Mouse (Mus musculus) MEL (cell line): ENCODE measurements around the gene 4930578G10Rik.

Experiments
- CTCF ChIP-seq, 3 experiments: IDR thresholded peaks in 2 of 3; conservative IDR thresholded peaks in 1 of 3; 2 replicates each; pipeline ENCODE4 v1.5.1; 2011 to 2012; ENCODE audit warnings: low read length in 3 of 3, low read depth in 2 of 3, mild to moderate bottlenecking in 2 of 3, improper control_type of control experiment in 1 of 3, inconsistent platforms in 1 of 3, mixed read lengths in 1 of 3, moderate library complexity in 1 of 3; ENCODE audit not compliant: control insufficient read depth in 1 of 3, insufficient read depth in 1 of 3, poor library complexity in 1 of 3, severe bottlenecking in 1 of 3
- ETS1 ChIP-seq: IDR thresholded peaks from 2 replicates; pipeline ENCODE4 v1.6.1; 2012; ENCODE audit warnings: low read depth, mild to moderate bottlenecking, inconsistent platforms, low read length, improper control_type of control experiment, moderate library complexity
- HCFC1 ChIP-seq: IDR thresholded peaks from 2 replicates; pipeline ENCODE4 v1.6.1; 2012; ENCODE audit warnings: low read depth, mild to moderate bottlenecking, inconsistent platforms, low read length, improper control_type of control experiment, moderate library complexity
- MAFK ChIP-seq: IDR thresholded peaks from 2 replicates; pipeline ENCODE4 v1.6.1; 2011; ENCODE audit warnings: low read depth, mild to moderate bottlenecking, low read length, improper control_type of control experiment, borderline replicate concordance
- MAX ChIP-seq: IDR thresholded peaks from 2 replicates; pipeline ENCODE4 v1.6.1; 2011; ENCODE audit warnings: low read length, improper control_type of control experiment
- SMC3 ChIP-seq: IDR thresholded peaks from 2 replicates; pipeline ENCODE4 v1.6.1; 2011; ENCODE audit warnings: low read depth, low read length, improper control_type of control experiment
- TAL1 ChIP-seq: IDR thresholded peaks from 2 replicates; pipeline ENCODE4 v1.6.1; 2012; ENCODE audit warnings: mild to moderate bottlenecking, inconsistent platforms, low read length, moderate library complexity, mixed read lengths
- ZKSCAN1 ChIP-seq: IDR thresholded peaks from 2 replicates; pipeline ENCODE4 v1.6.1; 2012; ENCODE audit warnings: low read depth, mild to moderate bottlenecking, inconsistent platforms, low read length, improper control_type of control experiment, moderate library complexity

- TF ChIP-seq CTCF (IDR thresholded peaks at IDR 0.05 in 2 of 3, conservative IDR thresholded peaks at IDR 0.05 in 1 of 3; ENCODE audit: control insufficient read depth in 1 of 3, insufficient read depth in 1 of 3, low read depth in 2 of 3, low read length in 3 of 3, poor library complexity in 1 of 3, severe bottlenecking in 1 of 3) (no peak), SMC3 (no peak), HCFC1 (no peak), MAX (no peak), ZKSCAN1 (no peak), ETS1 (peak; percentile 88), TAL1 (peak; percentile 93), MAFK (no peak)
Observed at GRCm38 (mm10) chr4:42879829-42880676, 144.7 kb downstream of the 4930578G10Rik start.
